Mouse (Mus musculus): ENCODE measurements around the gene Nr2f1.

DNA sequence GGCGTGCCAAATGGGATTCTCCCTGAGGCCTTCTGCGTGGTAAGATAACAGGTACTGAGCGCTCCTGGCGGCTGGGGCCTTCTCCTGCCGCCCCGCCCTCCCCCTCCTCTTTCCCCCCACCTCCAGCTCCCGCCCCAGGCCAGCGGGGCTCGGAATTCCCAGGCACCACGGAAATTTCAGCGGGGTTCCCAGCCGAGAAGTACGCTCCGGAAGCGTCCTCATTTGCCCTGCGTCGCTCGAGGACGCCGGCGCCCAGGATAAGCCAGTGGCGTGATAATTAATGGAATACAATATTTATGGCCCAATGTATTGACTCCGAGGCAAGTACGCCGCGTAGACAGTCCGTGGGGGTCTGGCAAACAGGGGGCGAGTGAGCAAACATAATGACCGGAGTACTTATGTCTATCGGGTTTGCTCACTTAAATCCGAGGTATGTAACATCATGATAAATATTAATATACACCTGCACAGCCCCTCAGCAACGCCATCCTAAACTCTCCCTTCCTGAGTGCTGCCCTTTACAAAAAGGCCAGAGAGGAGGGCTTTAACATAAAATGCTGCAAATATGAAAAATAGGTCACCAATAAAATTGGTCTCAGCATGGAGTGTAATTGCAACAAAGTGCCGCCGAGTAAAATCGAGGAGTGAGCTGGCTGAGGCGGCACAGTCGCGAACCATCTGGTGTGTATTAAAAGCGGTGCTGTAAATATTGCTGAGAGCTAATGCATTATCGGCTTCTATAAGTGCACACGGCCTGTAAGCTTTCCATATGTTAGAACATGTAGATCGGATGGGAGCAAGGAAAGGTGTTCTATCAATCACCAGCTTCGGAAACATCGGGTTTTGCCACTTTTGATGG is 18.3 kb downstream of the Nr2f1 start:
- TF ChIP-seq CTCF (IDR thresholded peaks at IDR 0.05; ENCODE audit: control insufficient read depth, insufficient read depth, insufficient read length) (no peak), MYOG (IDR thresholded peaks at IDR 0.05; ENCODE audit: control insufficient read depth, extremely low read depth, insufficient read length) (no peak), USF1 (IDR thresholded peaks at IDR 0.05; ENCODE audit: low read depth) (no peak), MAX (IDR thresholded peaks at IDR 0.05) (no peak), MYOD1 (IDR thresholded peaks at IDR 0.05; ENCODE audit: control insufficient read depth, insufficient read length, low read depth) (no peak), CEBPB (IDR thresholded peaks at IDR 0.05; ENCODE audit: low read depth) (no peak)
